ENCODE assay signal across 8 mouse cellular contexts in genomic region chr11:75550200-75550946, GRCm38 (mm10). TPM values are rescaled to one million over a fixed set of nuclear protein-coding genes. Genes with fewer than 3 reads are reported as not detected.
DNase-seq lines count a peak whose midpoint lies in the region; ATAC-seq lines count a peak whose summit lies in the region.

No protein-coding gene starts in this region.

- no peak overlapping the region for H3K4me3 ChIP-seq in liver, embryonic 13.5 days (replicated peaks)
- no peak overlapping the region for H3K4me3 ChIP-seq in liver, embryonic 11.5 days (ENCODE audit: low read depth, low read length)
- no peak overlapping the region for H3K4me3 ChIP-seq in liver, embryonic 15.5 days (replicated peaks)
- H3K4me3 ChIP-seq in stomach, embryonic 15.5 days (replicated peaks) = no peak overlapping the region

- intact Hi-C loops in left cerebral cortex, postnatal 36 days (cut with DNase I) = no loop called here

- 75% methylated on average over 12 of the region's 12 CpGs for WGBS in liver, embryonic 13.5 days (ENCODE audit: insufficient replicate concordance)
- 77% methylated on average over 12 of the region's 12 CpGs for WGBS in liver, embryonic 11.5 days
- 74% methylated on average over 12 of the region's 12 CpGs for WGBS in liver, embryonic 15.5 days (ENCODE audit: insufficient replicate concordance)
- WGBS in stomach, embryonic 15.5 days = 60% methylated on average over 12 of the region's 12 CpGs

- H3K4me2 ChIP-seq in liver, embryonic 13.5 days = no peak overlapping the region
- H3K4me2 ChIP-seq in liver, embryonic 11.5 days = no peak overlapping the region
- H3K4me2 ChIP-seq in liver, embryonic 15.5 days = no peak overlapping the region
- no peak overlapping the region for H3K4me2 ChIP-seq in stomach, embryonic 15.5 days

- no peaks in the 10 kb centered on the region for H3K27me3 ChIP-seq in liver, embryonic 13.5 days
- no peaks in the 10 kb centered on the region for H3K27me3 ChIP-seq in liver, embryonic 11.5 days (replicated peaks; ENCODE audit: control insufficient read depth, insufficient read depth, low read length)
- no peaks in the 10 kb centered on the region for H3K27me3 ChIP-seq in liver, embryonic 15.5 days
- H3K27me3 ChIP-seq in stomach, embryonic 15.5 days (replicated peaks) = no peaks in the 10 kb centered on the region

- no peak overlapping the region for H3K9ac ChIP-seq in liver, embryonic 13.5 days
- H3K9ac ChIP-seq in liver, embryonic 11.5 days (ENCODE audit: low read depth, low read length) = no peak overlapping the region
- H3K9ac ChIP-seq in liver, embryonic 15.5 days = no peak overlapping the region
- no peak overlapping the region for H3K9ac ChIP-seq in stomach, embryonic 15.5 days

- no peaks in the 10 kb centered on the region for H3K9me3 ChIP-seq in liver, embryonic 13.5 days (replicated peaks)
- no peaks in the 10 kb centered on the region for H3K9me3 ChIP-seq in liver, embryonic 11.5 days (ENCODE audit: control insufficient read depth, low read length)
- H3K9me3 ChIP-seq in liver, embryonic 15.5 days (replicated peaks) = no peaks in the 10 kb centered on the region
- H3K9me3 ChIP-seq in stomach, embryonic 15.5 days = no peaks in the 10 kb centered on the region

- no peaks in the 10 kb centered on the region for H3K36me3 ChIP-seq in liver, embryonic 13.5 days
- no peaks in the 10 kb centered on the region for H3K36me3 ChIP-seq in liver, embryonic 11.5 days (ENCODE audit: control insufficient read depth, insufficient read depth, low read length)
- H3K36me3 ChIP-seq in liver, embryonic 15.5 days (replicated peaks) = no peaks in the 10 kb centered on the region
- no peaks in the 10 kb centered on the region for H3K36me3 ChIP-seq in stomach, embryonic 15.5 days

- no peak for DNase-seq in liver, embryonic 13.5 days
- DNase-seq in liver, embryonic 11.5 days (ENCODE audit: low spot score) = no peak
- peak; percentile 63 for DNase-seq in heart, adult 8-10 months (ENCODE audit: low spot score)
- DNase-seq in left cerebral cortex, adult 8-10 months (ENCODE audit: low spot score in 2 of 2) = no peak
- no peak for DNase-seq in left cerebral cortex, postnatal 36 days (ENCODE audit: low spot score in 2 of 2)
- DNase-seq in left cerebral cortex, adult 18-20 months (ENCODE audit: low spot score in 2 of 2) = no peak

- 0 out of 2 replicates have a peak, but pooled peaks have one; percentile 30 for ATAC-seq in liver, embryonic 13.5 days (ENCODE audit: low read depth)
- ATAC-seq in liver, embryonic 11.5 days (replicated peaks; ENCODE audit: low FRiP score) = no peak
- peak; percentile 36; the same call in 1 of the 2 replicates for ATAC-seq in liver, embryonic 15.5 days (ENCODE audit: insufficient read depth)
- peak; percentile 61; the same call in 1 of the 2 replicates for ATAC-seq in stomach, embryonic 15.5 days (ENCODE audit: insufficient read depth, low FRiP score, low read depth)

- no peak overlapping the region for H3K27ac ChIP-seq in liver, embryonic 13.5 days
- H3K27ac ChIP-seq in liver, embryonic 11.5 days (ENCODE audit: low read depth, low read length) = no peak overlapping the region
- H3K27ac ChIP-seq in liver, embryonic 15.5 days (replicated peaks) = peak overlapping the region; percentile 29; the same call in 1 of the 2 replicates
- H3K27ac ChIP-seq in stomach, embryonic 15.5 days = peak overlapping the region; percentile 12; the same call in 1 of the 2 replicates

- H3K4me1 ChIP-seq in liver, embryonic 13.5 days (replicated peaks) = peaks cover 42% of the 10 kb centered on the region
- H3K4me1 ChIP-seq in liver, embryonic 11.5 days (replicated peaks; ENCODE audit: control insufficient read depth, insufficient read depth, low read length) = peaks cover 12% of the 10 kb centered on the region
- peaks cover 34% of the 10 kb centered on the region for H3K4me1 ChIP-seq in liver, embryonic 15.5 days (replicated peaks)
- peaks cover 40% of the 10 kb centered on the region for H3K4me1 ChIP-seq in stomach, embryonic 15.5 days

RNA-seq across cellular contexts. Expression of gene Slc43a2, which starts 18.9 kb away (rescaled TPM):
- 3.7 and 5.9 TPM in 2 replicates for polyA plus RNA-seq in liver, embryonic 13.5 days (2015; fragmentation: Nextera tagmentation; extraction: Ambion mirVana)
- polyA plus RNA-seq in liver, embryonic 11.5 days (2014; fragmentation: Nextera tagmentation; extraction: Ambion mirVana) = 5.5 and 7.8 TPM in 2 replicates
- 10 to 100 TPM; 13.2 to 22.8 (median 20.1) TPM for total RNA-seq in heart, adult 8-10 months (2022)
- polyA plus RNA-seq in liver, embryonic 15.5 days (2015; fragmentation: Nextera tagmentation; extraction: Ambion mirVana) = 4.2 and 5.8 TPM in 2 replicates
- polyA plus RNA-seq in stomach, embryonic 15.5 days (2015; fragmentation: Nextera tagmentation; extraction: Ambion mirVana) = 4.9 and 6.3 TPM in 2 replicates
- total RNA-seq in left cerebral cortex, adult 8-10 months (2022) = 10 to 100 TPM; 45.5 to 58.2 (median 52.2) TPM
- total RNA-seq in left cerebral cortex, postnatal 36 days (2021) = 10 to 100 TPM; 51.1 to 63.1 TPM
- 10 to 100 TPM; 49.9 to 50.9 TPM for total RNA-seq in left cerebral cortex, adult 18-20 months (2021)

RNA-seq across cellular contexts. Expression of gene Scarf1, which starts 37.0 kb away (rescaled TPM):
- 2.6 and 3.0 TPM in 2 replicates for polyA plus RNA-seq in liver, embryonic 13.5 days (2015; fragmentation: Nextera tagmentation; extraction: Ambion mirVana)
- 7.0 and 7.8 TPM in 2 replicates for polyA plus RNA-seq in liver, embryonic 11.5 days (2014; fragmentation: Nextera tagmentation; extraction: Ambion mirVana)
- 1 to 10 TPM; 6.3 to 8.5 (median 7.4) TPM for total RNA-seq in heart, adult 8-10 months (2022)
- polyA plus RNA-seq in liver, embryonic 15.5 days (2015; fragmentation: Nextera tagmentation; extraction: Ambion mirVana) = 2.8 and 3.6 TPM in 2 replicates
- 6.3 and 7.1 TPM in 2 replicates for polyA plus RNA-seq in stomach, embryonic 15.5 days (2015; fragmentation: Nextera tagmentation; extraction: Ambion mirVana)
- total RNA-seq in left cerebral cortex, adult 8-10 months (2022) = 1 to 10 TPM; 1.6 to 1.9 (median 1.7) TPM
- 1 to 10 TPM; 1.2 to 1.8 TPM for total RNA-seq in left cerebral cortex, postnatal 36 days (2021)
- 1 to 10 TPM; 1.1 to 1.2 TPM for total RNA-seq in left cerebral cortex, adult 18-20 months (2021)

RNA-seq across cellular contexts. Expression of gene Pitpna, which starts 37.5 kb away (rescaled TPM):
- polyA plus RNA-seq in liver, embryonic 13.5 days (2015; fragmentation: Nextera tagmentation; extraction: Ambion mirVana) = 33.2 and 38.3 TPM in 2 replicates
- 63.2 and 65.1 TPM in 2 replicates for polyA plus RNA-seq in liver, embryonic 11.5 days (2014; fragmentation: Nextera tagmentation; extraction: Ambion mirVana)
- 100 to 1,000 TPM in 3 of 4 experiments, 10 to 100 TPM in 1; 89.5 to 110 (median 105) TPM for total RNA-seq in heart, adult 8-10 months (2022)
- 30.7 and 33.1 TPM in 2 replicates for polyA plus RNA-seq in liver, embryonic 15.5 days (2015; fragmentation: Nextera tagmentation; extraction: Ambion mirVana)
- 82.4 and 83.4 TPM in 2 replicates for polyA plus RNA-seq in stomach, embryonic 15.5 days (2015; fragmentation: Nextera tagmentation; extraction: Ambion mirVana)
- total RNA-seq in left cerebral cortex, adult 8-10 months (2022) = 100 to 1,000 TPM; 300 to 319 (median 307) TPM
- total RNA-seq in left cerebral cortex, postnatal 36 days (2021) = 100 to 1,000 TPM; 315 to 349 TPM
- 100 to 1,000 TPM; 330 to 343 TPM for total RNA-seq in left cerebral cortex, adult 18-20 months (2021)

RNA-seq across cellular contexts. Expression of gene Rilp, which starts 40.5 kb away (rescaled TPM):
- 1.4 and 1.6 TPM in 2 replicates for polyA plus RNA-seq in liver, embryonic 13.5 days (2015; fragmentation: Nextera tagmentation; extraction: Ambion mirVana)
- polyA plus RNA-seq in liver, embryonic 11.5 days (2014; fragmentation: Nextera tagmentation; extraction: Ambion mirVana) = 1.2 and 1.5 TPM in 2 replicates
- total RNA-seq in heart, adult 8-10 months (2022) = 10 to 100 TPM; 47.8 to 61.5 (median 56.2) TPM
- polyA plus RNA-seq in liver, embryonic 15.5 days (2015; fragmentation: Nextera tagmentation; extraction: Ambion mirVana) = 3.7 TPM in 2 replicates
- polyA plus RNA-seq in stomach, embryonic 15.5 days (2015; fragmentation: Nextera tagmentation; extraction: Ambion mirVana) = 1.0 and 1.1 TPM in 2 replicates
- total RNA-seq in left cerebral cortex, adult 8-10 months (2022) = 1 to 10 TPM; 1.7 to 2.4 (median 2.1) TPM
- total RNA-seq in left cerebral cortex, postnatal 36 days (2021) = 1 to 10 TPM; 1.9 to 2.3 TPM
- 1 to 10 TPM; 1.6 to 1.8 TPM for total RNA-seq in left cerebral cortex, adult 18-20 months (2021)

Comparison
In these comparisons a context has a peak if more than half of its experiments do, and no peak if none do; other contexts are left out.
1. H3K27ac ChIP-seq: peak in liver, embryonic 15.5 days (single experiment) and stomach, embryonic 15.5 days (single experiment); none in liver, embryonic 13.5 days (single experiment) and liver, embryonic 11.5 days (single experiment).